Mouse (Mus musculus) forebrain, embryonic 14.5 days (tissue): ENCODE data around the gene Dchs1. TPM values are rescaled to one million over a fixed set of nuclear protein-coding genes. Genes with fewer than 3 reads are reported as not detected.
A peak's percentile ranks its signal among the peaks of the same experiment; 100 is the strongest.
"Not testable (repeated sequence)": the region's sequence is repeated elsewhere in the genome, so short reads cannot be mapped to it uniquely, and the experiment has no call there.

ENCODE experiments used
- ATAC-seq: fragments of 200-750 bp; cut with Nextera tagmentation; 2 replicates; pipeline ENCODE4 v1.8.0; 2017; ENCODE audit warnings: mild to moderate bottlenecking, moderate library complexity
- DNase-seq: peaks from one replicate; pipeline ENCODE4 v3.0.0-alpha.2; 2015; ENCODE audit warnings: low spot score
- H3K27ac ChIP-seq: fragments of 300-500 bp; sonication (generic); 2 replicates; pipeline ENCODE4 v1.5.1; 2014; ENCODE audit warnings: low read depth, mild to moderate bottlenecking, control low read depth, low read length, moderate library complexity
- H3K27me3 ChIP-seq: fragments of 300-500 bp; sonication (generic); replicated peaks from 2 replicates; pipeline ENCODE4 v1.6.1; 2014; ENCODE audit warnings: low read length, control low read depth, mixed read lengths; ENCODE audit not compliant: control insufficient read depth, insufficient read depth
- H3K36me3 ChIP-seq: fragments of 300-500 bp; sonication (generic); 2 replicates; pipeline ENCODE4 v1.6.1; 2014; ENCODE audit warnings: low read length, control low read depth; ENCODE audit not compliant: control insufficient read depth, insufficient read depth
- H3K4me1 ChIP-seq: fragments of 300-500 bp; sonication (generic); 2 replicates; pipeline ENCODE4 v1.6.1; 2014; ENCODE audit warnings: antibody characterized with exemption, low read length, control low read depth; ENCODE audit not compliant: control insufficient read depth, insufficient read depth
- H3K4me2 ChIP-seq: fragments of 300-500 bp; sonication (generic); 2 replicates; pipeline ENCODE4 v1.6.1; 2014; ENCODE audit warnings: mild to moderate bottlenecking, control low read depth, low read length
- H3K4me3 ChIP-seq: fragments of 300-500 bp; sonication (generic); 2 replicates; pipeline ENCODE4 v1.5.1; 2014; ENCODE audit warnings: low read depth, low read length, control low read depth
- H3K9ac ChIP-seq: fragments of 300-500 bp; sonication (generic); 2 replicates; pipeline ENCODE4 v1.6.1; 2014; ENCODE audit warnings: mild to moderate bottlenecking, low read length, control low read depth, moderate library complexity
- H3K9me3 ChIP-seq: fragments of 300-500 bp; sonication (generic); replicated peaks from 2 replicates; pipeline ENCODE4 v1.6.1; 2016; ENCODE audit warnings: low read length, control low read depth, mixed read lengths; ENCODE audit not compliant: control insufficient read depth
- WGBS: fragments of 180-500 bp; shearing (Covaris S2); extraction: QIAGEN DNeasy Blood & Tissue Kit; methylation state at CpG from one replicate; pipeline ENCODE4 v1.1.7; 2014; 5-methylcytosine and 5-hydroxymethylcytosine counted together
- polyA plus RNA-seq: library from polyadenylated mRNA; unstranded; fragments of >200 nt; fragmentation: Nextera tagmentation; extraction: Ambion mirVana; gene quantifications from 2 replicates; pipeline ENCODE4 v1.2.1, GENCODE M21; 2014

Gene Dchs1
- polyA plus RNA-seq, 1 experiment from 2014 or later = 18.3 TPM

- DNase-seq, ATAC-seq, H3K9me3 ChIP-seq, H3K27me3 ChIP-seq, H3K9ac ChIP-seq, H3K4me1 ChIP-seq, H3K4me3 ChIP-seq, H3K27ac ChIP-seq, H3K4me2 ChIP-seq: not testable (repeated sequence)
- 76% methylated on average over 7 of the region's 7 CpGs for WGBS
- H3K36me3 ChIP-seq = peaks cover 39% of the 10 kb centered on the region
Observed at GRCm38 (mm10) chr7:105742539-105743215, 44.8 kb downstream of the Dchs1 start.

- no peaks in the 10 kb centered on the region for H3K9me3 ChIP-seq
- DNase-seq (no peak), ATAC-seq (no peak)
- H3K4me2 ChIP-seq = no peak overlapping the region
- H3K27me3 ChIP-seq = no peaks in the 10 kb centered on the region
- peaks cover 3% of the 10 kb centered on the region; the same call in 1 of the 2 replicates for H3K4me1 ChIP-seq
- WGBS = 92% methylated on average over 9 of the region's 9 CpGs
- H3K36me3 ChIP-seq = peaks cover 35% of the 10 kb centered on the region
- no peak overlapping the region for H3K9ac ChIP-seq
- H3K4me3 ChIP-seq = no peak overlapping the region
- no peak overlapping the region for H3K27ac ChIP-seq
Observed at GRCm38 (mm10) chr7:105741978-105742377, 45.5 kb downstream of the Dchs1 start.

- no peak overlapping the region for H3K27ac ChIP-seq
- H3K27me3 ChIP-seq = no peaks in the 10 kb centered on the region
- peaks cover 3% of the 10 kb centered on the region; the same call in 1 of the 2 replicates for H3K4me1 ChIP-seq
- no peaks in the 10 kb centered on the region for H3K9me3 ChIP-seq
- ATAC-seq (no peak), DNase-seq (no peak)
- no peak overlapping the region for H3K4me2 ChIP-seq
- WGBS = 84% methylated on average over 6 of the region's 6 CpGs
- no peak overlapping the region for H3K9ac ChIP-seq
- peaks cover 32% of the 10 kb centered on the region for H3K36me3 ChIP-seq
- H3K4me3 ChIP-seq = no peak overlapping the region
Observed at GRCm38 (mm10) chr7:105740851-105741250, 46.6 kb downstream of the Dchs1 start.

DNA sequence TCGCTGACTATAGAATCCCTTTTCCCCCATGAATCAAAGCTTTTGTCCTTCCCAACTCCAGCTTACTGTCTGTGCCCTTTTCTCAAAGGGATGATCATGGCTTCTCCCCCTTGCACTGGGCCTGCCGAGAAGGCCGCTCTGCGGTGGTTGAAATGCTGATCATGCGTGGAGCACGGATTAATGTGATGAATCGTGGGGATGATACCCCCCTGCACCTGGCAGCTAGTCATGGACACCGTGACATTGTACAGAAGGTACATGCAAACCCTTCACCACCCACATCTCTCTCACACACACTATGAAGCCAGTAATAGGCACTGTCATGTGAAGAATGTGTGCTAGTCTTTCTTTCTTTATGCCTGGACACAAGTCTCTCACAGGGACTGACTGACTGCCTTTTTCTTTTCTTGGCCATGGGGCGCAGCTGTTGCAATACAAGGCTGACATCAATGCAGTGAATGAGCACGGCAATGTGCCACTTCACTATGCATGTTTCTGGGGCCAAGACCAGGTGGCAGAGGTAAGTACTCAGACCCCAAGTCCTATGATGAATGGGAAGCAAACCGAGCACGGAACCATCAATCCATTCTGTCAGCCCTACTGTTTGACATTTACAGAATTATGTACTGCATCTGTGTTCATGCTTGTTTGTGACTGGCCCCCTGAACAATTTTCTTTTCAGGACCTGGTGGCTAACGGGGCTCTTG, 47.2 kb downstream of the Dchs1 start:
- ATAC-seq = no peak
- Histone ChIP-seq H3K27ac (no peak overlapping the region), H3K9ac (no peak overlapping the region), H3K36me3 (peaks cover 32% of the 10 kb centered on the region), H3K4me2 (no peak overlapping the region), H3K27me3 (no peaks in the 10 kb centered on the region), H3K4me3 (no peak overlapping the region), H3K4me1 (peaks cover 3% of the 10 kb centered on the region; the same call in 1 of the 2 replicates), H3K9me3 (no peaks in the 10 kb centered on the region)
- 83% methylated on average over 13 of the region's 13 CpGs for WGBS
- no peak for DNase-seq

- peaks cover 3% of the 10 kb centered on the region; the same call in 1 of the 2 replicates for H3K4me1 ChIP-seq
- no peak for ATAC-seq
- 32% methylated on average over 3 of the region's 3 CpGs for WGBS
- no peaks in the 10 kb centered on the region for H3K27me3 ChIP-seq
- no peak overlapping the region for H3K4me2 ChIP-seq
- no peak overlapping the region for H3K4me3 ChIP-seq
- H3K36me3 ChIP-seq = peaks cover 38% of the 10 kb centered on the region
- no peaks in the 10 kb centered on the region for H3K9me3 ChIP-seq
- no peak overlapping the region; the same call in 1 of the 2 replicates for H3K9ac ChIP-seq
- no peak overlapping the region for H3K27ac ChIP-seq
- peak; percentile 33 for DNase-seq
Observed at GRCm38 (mm10) chr7:105738948-105739347, 48.5 kb downstream of the Dchs1 start.

GRCm38 (mm10) chr7:105738286-105738685, 49.2 kb downstream of the Dchs1 start:
- H3K4me3 ChIP-seq = no peak overlapping the region
- WGBS = 81% methylated on average over 2 of the region's 2 CpGs
- no peaks in the 10 kb centered on the region for H3K9me3 ChIP-seq
- DNase-seq (no peak), ATAC-seq (no peak)
- peaks cover 45% of the 10 kb centered on the region for H3K36me3 ChIP-seq
- peak overlapping the region; percentile 76 for H3K4me2 ChIP-seq
- H3K9ac ChIP-seq = no peak overlapping the region
- H3K27ac ChIP-seq = no peak overlapping the region
- H3K4me1 ChIP-seq = peaks cover 3% of the 10 kb centered on the region; the same call in 1 of the 2 replicates
- no peaks in the 10 kb centered on the region for H3K27me3 ChIP-seq

DNA sequence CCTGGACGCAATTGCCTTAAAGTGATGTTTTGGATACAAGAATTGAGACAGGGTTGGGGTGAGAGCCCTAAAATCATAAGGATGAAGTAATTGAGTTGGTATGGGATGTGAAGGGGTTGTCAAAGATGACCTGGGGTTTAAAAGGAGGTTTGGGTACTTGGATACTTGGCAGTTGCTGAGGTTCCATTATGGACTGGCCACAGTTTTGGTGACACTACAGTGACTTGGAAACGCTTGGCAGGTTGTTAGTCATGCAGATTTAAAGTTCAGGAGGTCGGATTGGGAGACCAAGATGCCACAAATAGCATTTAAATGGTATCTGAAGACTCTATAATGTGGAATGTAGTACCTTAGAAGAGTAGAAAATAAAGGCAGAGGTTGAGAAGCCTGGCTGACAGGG, 49.8 kb downstream of the Dchs1 start:
- DNase-seq (no peak), ATAC-seq (no peak)
- H3K9me3 ChIP-seq = no peaks in the 10 kb centered on the region
- H3K27me3 ChIP-seq = no peaks in the 10 kb centered on the region
- H3K4me1 ChIP-seq = peaks cover 3% of the 10 kb centered on the region; the same call in 1 of the 2 replicates
- WGBS = 46% methylated on average over 3 of the region's 3 CpGs
- no peak overlapping the region for H3K27ac ChIP-seq
- peak overlapping the region; percentile 76 for H3K4me2 ChIP-seq
- peak overlapping the region; percentile 90 for H3K9ac ChIP-seq
- H3K4me3 ChIP-seq = peak overlapping the region; percentile 87
- H3K36me3 ChIP-seq = peaks cover 46% of the 10 kb centered on the region

DNA sequence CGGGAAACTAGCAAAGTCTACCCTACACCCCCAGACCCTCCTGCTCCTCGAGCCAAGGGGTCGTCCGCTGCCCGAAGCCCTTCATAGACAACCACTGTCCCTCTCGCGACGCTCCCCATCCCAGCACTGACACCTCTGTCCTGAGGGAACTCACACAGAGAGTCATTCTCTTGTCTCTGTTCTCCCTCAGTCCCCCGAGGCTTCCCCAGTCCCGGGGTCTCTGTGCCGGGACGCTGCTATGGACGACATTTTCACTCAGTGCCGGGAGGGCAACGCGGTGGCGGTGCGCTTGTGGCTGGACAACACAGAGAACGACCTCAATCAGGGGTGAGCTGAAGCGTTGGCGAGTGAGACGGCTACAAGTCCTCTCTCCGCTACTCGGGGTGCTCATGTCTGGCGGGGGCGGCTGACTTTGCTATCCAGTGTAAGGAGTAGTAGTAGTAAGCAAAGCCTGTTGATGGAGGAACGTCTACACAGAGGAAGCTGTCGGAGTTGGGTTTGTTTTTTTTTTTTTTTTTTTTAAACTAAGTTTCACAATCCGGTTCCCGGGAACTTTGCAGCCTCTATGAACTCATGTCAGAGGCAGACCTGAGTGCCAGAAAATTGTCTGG, 50.4 kb downstream of the Dchs1 start, which contains the start of gene Rrp8:
TSS of gene Rrp8 (minus strand) at position 475 of the 611 bp plus-strand sequence.
- Histone ChIP-seq H3K36me3 (peaks cover 46% of the 10 kb centered on the region), H3K9ac (peak within 1 kb of the TSS; percentile 90), H3K4me3 (peak within 1 kb of the TSS; percentile 87), H3K27me3 (no peaks in the 10 kb centered on the region), H3K27ac (peak within 1 kb of the TSS; percentile 66; the same call in 1 of the 2 replicates), H3K4me1 (peaks cover 3% of the 10 kb centered on the region; the same call in 1 of the 2 replicates), H3K9me3 (no peaks in the 10 kb centered on the region), H3K4me2 (peak within 1 kb of the TSS; percentile 76)
- no peak for DNase-seq
- WGBS = under 1% methylated on average over 30 of the region's 30 CpGs
- no peak; the same call in 1 of the 2 replicates for ATAC-seq
